Comparison of ENCODE assay signal across 15 mouse cellular contexts in the genomic region with DNA sequence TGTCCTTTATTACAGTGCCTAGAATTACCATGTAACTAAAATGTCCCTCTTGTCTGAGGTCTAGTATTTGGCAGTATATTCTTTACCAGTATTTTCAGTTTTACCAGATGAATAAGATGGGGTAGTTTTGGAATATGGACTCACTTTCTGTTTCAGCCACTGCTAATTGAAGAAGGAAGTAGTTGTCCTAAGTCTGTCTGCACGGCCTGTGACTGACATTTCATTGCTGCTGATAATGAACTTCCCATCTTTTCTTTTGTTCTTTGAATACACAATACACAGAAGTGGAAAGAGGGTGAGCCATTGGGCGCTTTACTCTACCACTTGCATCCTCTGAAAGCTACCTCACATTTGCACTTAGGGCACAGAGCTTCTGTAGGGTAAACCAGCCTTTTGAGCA.
"Had no signal": no experiment of that assay in that cellular context is flagged by ENCODE, and none has a peak within 500 bp of the region (broad histone marks: within the 10 kb centered on the region; RNA-seq: fewer than 3 reads in every experiment).

No protein-coding gene starts in this region.

- H3K4me1 ChIP-seq: limb, embryonic 10.5 days; limb, embryonic 13.5 days; liver, embryonic 15.5 days; lung, embryonic 15.5 days had no signal

- H3K36me3 ChIP-seq: lung, embryonic 15.5 days had no signal

- H3K9ac ChIP-seq: limb, embryonic 13.5 days; liver, embryonic 12.5 days; liver, embryonic 15.5 days; lung, embryonic 15.5 days had no signal

- H3K27ac ChIP-seq: limb, embryonic 10.5 days; limb, embryonic 13.5 days; liver, embryonic 12.5 days; liver, embryonic 15.5 days; lung, embryonic 15.5 days had no signal

- H3K4me3 ChIP-seq: limb, embryonic 10.5 days; limb, embryonic 13.5 days; liver, embryonic 12.5 days; liver, embryonic 15.5 days; lung, embryonic 15.5 days had no signal

- DNase-seq: kidney, postnatal 14 days; kidney, postnatal 4 days; liver; lung, adult 18-20 months; lung, postnatal 10 days; lung, postnatal 4 days; midbrain, embryonic 14.5 days; thymus, adult 18-20 months; thymus, postnatal 36 days had no signal

- H3K27me3 ChIP-seq: limb, embryonic 13.5 days; liver, embryonic 12.5 days; liver, embryonic 15.5 days; lung, embryonic 15.5 days had no signal

- H3K4me2 ChIP-seq: limb, embryonic 13.5 days; liver, embryonic 12.5 days; liver, embryonic 15.5 days; lung, embryonic 15.5 days; midbrain, embryonic 11.5 days had no signal

- H3K9me3 ChIP-seq: limb, embryonic 10.5 days; limb, embryonic 13.5 days; liver, embryonic 12.5 days; liver, embryonic 15.5 days; lung, embryonic 15.5 days had no signal

- ATAC-seq: liver, embryonic 12.5 days had no signal
